Mouse (Mus musculus) ES-E14 (cell line): ENCODE measurements at regions not wholly inside any gene's neighbourhood (a gene's known extent, or its start where the extent isn't known, plus 50 kb on each side); places are given as distances from the start of the nearest gene placed in this dataset.

Source experiments
- HCFC1 ChIP-seq: IDR thresholded peaks from 2 replicates; pipeline ENCODE4 v1.6.1; 2012; ENCODE audit warnings: low read length, inconsistent platforms, borderline replicate concordance; ENCODE audit not compliant: insufficient read depth
- MAFK ChIP-seq: IDR thresholded peaks from 2 replicates; pipeline ENCODE4 v1.6.1; 2014; ENCODE audit warnings: mild to moderate bottlenecking, low read depth, low read length, inconsistent platforms; ENCODE audit not compliant: insufficient read depth
- ZC3H11A ChIP-seq: IDR thresholded peaks from 2 replicates; pipeline ENCODE4 v1.6.1; 2012; ENCODE audit warnings: low read depth, mild to moderate bottlenecking, inconsistent platforms, low read length, borderline replicate concordance

DNA sequence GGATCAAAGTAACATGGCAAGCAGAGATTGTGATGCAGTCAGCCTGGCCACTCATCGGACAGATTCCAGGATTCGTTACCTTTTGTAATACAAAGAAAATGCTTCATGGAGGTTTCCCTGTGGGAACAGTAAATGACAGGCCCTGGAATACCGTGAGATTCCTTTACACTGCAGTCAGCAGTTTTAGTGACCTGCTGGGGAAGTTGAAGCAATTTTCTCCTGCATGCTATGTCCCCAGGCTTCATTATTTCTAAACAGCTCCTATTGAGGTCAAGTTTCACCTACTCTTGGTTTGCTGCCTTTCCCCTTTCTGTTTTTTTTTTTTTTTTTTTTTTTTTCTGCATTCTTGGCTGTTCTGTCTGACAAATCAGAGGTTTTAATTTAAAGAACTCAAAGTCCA lies 641.3 kb upstream of the Zfp804a start:
- no peak for TF ChIP-seq HCFC1
- no peak for TF ChIP-seq MAFK
- TF ChIP-seq ZC3H11A: no peak
